Mouse (Mus musculus) embryonic facial prominence, embryonic 15.5 days (tissue): ENCODE data around the gene Olfr1030. TPM values are rescaled to one million over a fixed set of nuclear protein-coding genes. Genes with fewer than 3 reads are reported as not detected.
"Not testable (repeated sequence)": the region's sequence is repeated elsewhere in the genome, so short reads cannot be mapped to it uniquely, and the experiment has no call there.

Source experiments
- ATAC-seq: fragments of 200-750 bp; cut with Nextera tagmentation; 2 replicates; pipeline ENCODE4 v1.8.0; 2017; ENCODE audit warnings: low read depth, moderate TSS enrichment; ENCODE audit not compliant: insufficient number of reproducible peaks, low FRiP score, low TSS enrichment
- H3K27ac ChIP-seq: fragments of 300-500 bp; sonication (generic); replicated peaks from 2 replicates; pipeline ENCODE4 v1.5.1; 2015; ENCODE audit warnings: mild to moderate bottlenecking, inconsistent platforms
- H3K27me3 ChIP-seq: fragments of 300-500 bp; sonication (generic); 2 replicates; pipeline ENCODE4 v1.6.1; 2015; ENCODE audit warnings: inconsistent platforms
- H3K36me3 ChIP-seq: fragments of 300-500 bp; sonication (generic); 2 replicates; pipeline ENCODE4 v1.6.1; 2015; ENCODE audit warnings: mild to moderate bottlenecking, inconsistent platforms
- H3K4me1 ChIP-seq: fragments of 300-500 bp; sonication (generic); 2 replicates; pipeline ENCODE4 v1.6.1; 2015; ENCODE audit warnings: inconsistent platforms
- H3K4me2 ChIP-seq: fragments of 300-500 bp; sonication (generic); replicated peaks from 2 replicates; pipeline ENCODE4 v1.6.1; 2015; ENCODE audit warnings: mild to moderate bottlenecking, inconsistent platforms
- H3K4me3 ChIP-seq: fragments of 300-500 bp; sonication (generic); replicated peaks from 2 replicates; pipeline ENCODE4 v1.5.1; 2015; ENCODE audit warnings: mild to moderate bottlenecking, inconsistent platforms
- H3K9ac ChIP-seq: fragments of 300-500 bp; sonication (generic); 2 replicates; pipeline ENCODE4 v1.6.1; 2015; ENCODE audit warnings: inconsistent platforms
- H3K9me3 ChIP-seq: fragments of 300-500 bp; sonication (generic); replicated peaks from 2 replicates; pipeline ENCODE4 v1.6.1; 2016; ENCODE audit warnings: inconsistent platforms
- WGBS: fragments of 180-500 bp; shearing (Covaris S2); methylation state at CpG from one replicate; pipeline ENCODE4 v1.1.7; 2015; 5-methylcytosine and 5-hydroxymethylcytosine counted together
- polyA plus RNA-seq: library from polyadenylated mRNA; unstranded; fragments of >200 nt; fragmentation: Nextera tagmentation; extraction: Ambion mirVana; gene quantifications from 2 replicates; pipeline ENCODE4 v1.2.1, GENCODE M21; 2015

The Olfr1030 gene
- polyA plus RNA-seq: 0.11 and 0.12 TPM in 2 replicates

DNA sequence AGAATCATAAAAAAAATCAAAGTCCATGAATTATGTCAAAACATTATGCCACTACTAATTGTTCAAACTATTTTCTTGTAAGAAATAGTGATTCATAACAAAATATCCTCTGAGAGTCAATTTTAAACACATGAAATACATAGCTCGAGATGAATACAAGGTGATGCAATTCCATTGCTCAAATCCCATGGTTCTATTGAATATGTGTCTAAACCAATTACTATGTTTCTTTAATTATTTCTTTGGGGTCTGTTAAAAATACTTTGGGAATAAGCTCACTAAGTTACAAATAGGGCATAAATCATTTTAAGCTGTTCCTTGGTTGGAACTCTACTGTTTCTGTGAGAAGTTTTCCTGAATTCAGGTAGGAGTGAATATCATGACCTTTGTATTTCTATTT, at the start of gene Olfr1030:
Gene Olfr1030 (plus strand): TSS at position 301 of the 400 bp plus-strand sequence.
- ATAC-seq: no peak

DNA sequence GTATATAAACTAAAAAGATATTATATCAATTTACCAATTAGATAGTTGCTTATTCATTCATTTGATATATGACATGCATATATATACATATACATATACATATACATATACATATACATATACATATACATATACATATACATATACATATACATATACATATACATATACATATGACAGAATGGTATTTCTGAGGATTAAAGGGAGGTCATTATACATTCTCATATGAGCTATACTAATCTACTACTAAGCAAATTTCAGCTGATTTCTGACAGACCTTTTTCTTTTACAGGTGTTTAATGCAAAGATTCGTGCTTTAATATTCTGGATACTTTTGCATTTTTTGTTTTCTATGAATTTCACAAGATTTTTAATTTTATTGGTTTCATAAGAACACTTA, 28.9 kb upstream of the Olfr1030 start, which contains the start of gene Olfr1028:
Gene Olfr1028 (plus strand): TSS at position 301 of the 400 bp plus-strand sequence.
- Histone ChIP-seq H3K4me3 (no peak within 1 kb of the TSS), H3K4me1 (no peaks in the 10 kb centered on the region), H3K9ac (no peak within 1 kb of the TSS), H3K27ac (no peak within 1 kb of the TSS), H3K9me3 (no peaks in the 10 kb centered on the region), H3K36me3 (no peaks in the 10 kb centered on the region), H3K27me3 (no peaks in the 10 kb centered on the region), H3K4me2 (no peak within 1 kb of the TSS)
- WGBS: 80% methylated on average over 1 of the region's 1 CpGs
- no peak for ATAC-seq

More for the DNA sequence above, at the start of gene Olfr1030:
- Histone ChIP-seq H3K27me3 (no peaks in the 10 kb centered on the region), H3K4me1 (no peaks in the 10 kb centered on the region), H3K4me2 (no peak within 1 kb of the TSS), H3K4me3 (no peak within 1 kb of the TSS), H3K9ac (no peak within 1 kb of the TSS), H3K9me3 (no peaks in the 10 kb centered on the region), H3K27ac (no peak within 1 kb of the TSS), H3K36me3 (no peaks in the 10 kb centered on the region)
- WGBS: 73% methylated on average over 1 of the region's 1 CpGs

DNA sequence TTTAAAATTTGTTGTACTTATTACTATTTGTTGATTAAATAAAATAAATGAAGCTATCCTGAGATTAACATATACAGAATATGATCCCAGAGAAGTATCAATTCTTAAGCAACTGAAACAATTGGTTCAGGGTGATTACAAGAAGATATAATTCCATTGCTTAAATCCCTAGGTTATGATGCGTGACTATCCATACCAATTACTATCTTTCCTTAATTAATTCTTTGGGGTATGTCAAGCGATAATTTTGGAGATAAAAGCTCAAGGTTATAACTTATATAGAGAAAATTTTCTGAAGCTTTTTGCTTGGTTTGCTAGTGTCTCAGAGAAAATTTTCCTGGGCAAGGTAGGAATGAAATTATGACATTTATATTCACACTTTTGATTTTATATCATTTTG, 5.5 kb upstream of the Olfr1030 start, which contains the start of gene Olfr1029:
Gene Olfr1029 (plus strand): TSS at position 301 of the 400 bp plus-strand sequence.
- H3K4me2 ChIP-seq: no peak within 1 kb of the TSS
- no peak within 1 kb of the TSS for H3K27ac ChIP-seq
- H3K27me3 ChIP-seq: no peaks in the 10 kb centered on the region
- WGBS: 83% methylated on average over 2 of the region's 2 CpGs
- no peak for ATAC-seq
- no peak within 1 kb of the TSS for H3K9ac ChIP-seq
- no peaks in the 10 kb centered on the region for H3K4me1 ChIP-seq
- no peaks in the 10 kb centered on the region for H3K9me3 ChIP-seq
- no peak within 1 kb of the TSS for H3K4me3 ChIP-seq
- H3K36me3 ChIP-seq: no peaks in the 10 kb centered on the region

DNA sequence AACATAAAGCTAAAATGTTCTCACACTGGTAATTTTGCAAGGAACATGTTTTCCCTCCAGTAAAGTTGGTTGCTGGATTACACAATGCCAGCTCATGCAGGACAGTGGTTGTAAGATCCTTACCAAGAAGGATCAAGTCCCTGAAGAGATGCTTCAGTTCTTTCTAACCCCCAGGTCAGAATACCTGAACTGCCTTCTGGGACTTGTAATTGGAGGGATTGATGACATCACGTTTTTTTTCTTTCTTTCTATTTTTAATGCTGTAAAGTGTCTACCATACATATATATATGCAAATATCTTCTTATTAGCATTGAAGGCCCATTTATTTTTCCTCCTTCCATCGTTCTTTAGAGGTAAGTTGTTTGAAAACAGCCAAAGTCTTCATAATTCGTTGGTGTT, 10.9 kb downstream of the Olfr1030 start, which contains the start of gene Olfr1031:
Gene Olfr1031 (plus strand): TSS at position 301 of the 400 bp plus-strand sequence.
- no peak within 1 kb of the TSS for H3K9ac ChIP-seq
- no peak within 1 kb of the TSS for H3K4me3 ChIP-seq
- H3K36me3 ChIP-seq: no peaks in the 10 kb centered on the region
- H3K4me1 ChIP-seq: no peaks in the 10 kb centered on the region
- H3K27me3 ChIP-seq: no peaks in the 10 kb centered on the region
- ATAC-seq: no peak
- H3K27ac ChIP-seq: no peak within 1 kb of the TSS
- WGBS: 55% methylated on average over 3 of the region's 3 CpGs
- H3K9me3 ChIP-seq: no peaks in the 10 kb centered on the region
- H3K4me2 ChIP-seq: no peak within 1 kb of the TSS

DNA sequence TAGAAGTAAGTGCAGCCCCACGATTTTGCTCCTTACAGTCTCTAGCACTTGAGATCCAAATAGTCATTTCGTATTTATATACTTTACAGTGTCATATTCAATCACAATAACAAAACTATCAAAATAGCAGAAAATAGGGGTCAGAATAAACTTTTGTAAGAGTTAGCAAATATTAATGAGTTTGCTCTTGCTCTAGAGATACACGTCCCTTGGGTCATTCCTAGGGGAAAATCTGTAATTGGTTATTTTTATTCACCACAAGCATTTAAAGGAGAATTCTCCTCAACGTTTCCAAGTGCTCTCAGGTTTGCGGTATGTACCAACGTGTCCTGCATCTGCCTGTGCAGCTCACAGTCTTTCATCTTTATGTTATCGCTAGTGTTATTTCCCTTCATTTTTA, 26.2 kb downstream of the Olfr1030 start, which contains the start of gene Olfr1032:
Gene Olfr1032 (plus strand): TSS at position 301 of the 400 bp plus-strand sequence.
- no peak within 1 kb of the TSS for H3K4me2 ChIP-seq
- no peak within 1 kb of the TSS for H3K9ac ChIP-seq
- ATAC-seq: no peak
- H3K4me1 ChIP-seq: no peaks in the 10 kb centered on the region
- H3K36me3 ChIP-seq: no peaks in the 10 kb centered on the region
- WGBS: 72% methylated on average over 7 of the region's 7 CpGs
- H3K27me3 ChIP-seq: no peaks in the 10 kb centered on the region
- no peak within 1 kb of the TSS for H3K4me3 ChIP-seq
- no peaks in the 10 kb centered on the region for H3K9me3 ChIP-seq
- H3K27ac ChIP-seq: no peak within 1 kb of the TSS

DNA sequence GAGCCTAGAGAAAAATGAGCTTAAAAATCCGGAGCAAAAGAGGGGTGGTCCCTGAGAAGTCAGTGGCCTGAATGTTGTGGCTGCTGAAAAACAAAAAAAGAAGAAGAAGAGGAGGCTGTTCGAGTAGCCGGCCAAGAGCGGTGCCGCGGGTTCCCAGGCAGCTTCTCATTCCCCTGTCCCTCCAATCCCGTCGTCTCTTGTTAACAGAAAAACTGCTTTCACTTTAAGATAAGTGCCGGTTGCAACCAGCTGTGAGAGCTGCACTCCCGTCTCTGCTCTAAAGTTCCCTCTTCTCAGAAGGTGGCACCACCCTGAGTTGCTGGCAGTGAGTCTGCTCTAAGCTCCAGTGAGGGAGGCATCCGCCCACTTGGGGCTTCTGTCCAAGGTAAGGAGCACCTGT, 41.3 kb downstream of the Olfr1030 start, which contains the start of gene Olfr1033:
Gene Olfr1033 (plus strand): TSS at position 228 of the 400 bp plus-strand sequence.
- H3K4me1 ChIP-seq, ATAC-seq, H3K27me3 ChIP-seq, H3K9me3 ChIP-seq, H3K9ac ChIP-seq, H3K36me3 ChIP-seq, H3K27ac ChIP-seq: not testable (repeated sequence)
- Histone ChIP-seq H3K4me2 (peak within 1 kb of the TSS; percentile 43), H3K4me3 (peak within 1 kb of the TSS; percentile 38)
- WGBS: 2% methylated on average over 11 of the region's 11 CpGs

DNA sequence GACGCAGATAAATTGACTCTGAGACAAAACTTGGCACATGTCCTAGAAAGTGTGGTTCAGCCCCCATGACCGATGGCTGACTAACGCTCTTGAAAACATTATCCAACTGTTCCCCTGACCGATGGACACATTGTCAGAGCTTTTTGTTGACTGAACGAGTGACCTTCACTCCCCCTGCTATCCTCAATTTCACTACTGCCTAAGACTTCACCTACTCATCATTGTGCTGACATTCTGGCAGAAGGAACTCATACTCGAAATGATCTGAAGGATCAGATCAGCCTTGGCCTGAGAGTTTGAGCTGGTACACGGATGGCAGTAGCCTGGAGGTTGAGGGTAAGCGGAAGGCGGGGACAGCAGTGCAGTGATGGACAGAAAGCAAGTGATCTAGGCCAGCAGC, 42.4 kb downstream of the Olfr1030 start:
- H3K4me3 ChIP-seq, H3K36me3 ChIP-seq, H3K27ac ChIP-seq, ATAC-seq, H3K4me2 ChIP-seq, H3K9me3 ChIP-seq, H3K9ac ChIP-seq, H3K27me3 ChIP-seq, H3K4me1 ChIP-seq: not testable (repeated sequence)
- WGBS: 72% methylated on average over 6 of the region's 9 CpGs

Other genes with a start within 250 kb of the Olfr1030 start
- 0.25 TPM in 1 of 2 replicates, not detected in the other for gene Olfr1012, start 216.5 kb upstream of the Olfr1030 start, polyA plus RNA-seq
- 0.12 TPM in 1 of 2 replicates, not detected in the other for gene Olfr1013, start 212.2 kb upstream of the Olfr1030 start, polyA plus RNA-seq
- gene Olfr1014, start 206.6 kb upstream of the Olfr1030 start, polyA plus RNA-seq: not detected in 2 replicates
- gene Olfr1015, start 197.3 kb upstream of the Olfr1030 start, polyA plus RNA-seq: 0.07 and 0.47 TPM in 2 replicates
- gene Olfr1016, start 176.7 kb upstream of the Olfr1030 start, polyA plus RNA-seq: 0.23 TPM in 1 of 2 replicates, not detected in the other
- gene Olfr1018, start 160.8 kb upstream of the Olfr1030 start, polyA plus RNA-seq: not detected in 2 replicates
- not detected in 2 replicates for gene Olfr1019, start 133.8 kb upstream of the Olfr1030 start, polyA plus RNA-seq
- gene Olfr1020, start 132.2 kb upstream of the Olfr1030 start, polyA plus RNA-seq: not detected in 2 replicates
- not detected in 2 replicates for gene Olfr1022, start 110.7 kb upstream of the Olfr1030 start, polyA plus RNA-seq
- not detected in 2 replicates for gene Olfr1023, start 93.6 kb upstream of the Olfr1030 start, polyA plus RNA-seq
- gene Olfr1024, start 74.2 kb upstream of the Olfr1030 start, polyA plus RNA-seq: not detected in 2 replicates
- gene Olfr1025-ps1, start 64.1 kb upstream of the Olfr1030 start, polyA plus RNA-seq: 0.59 and 0.84 TPM in 2 replicates
- 0.38 and 0.69 TPM in 2 replicates for gene Olfr1026, start 57.7 kb upstream of the Olfr1030 start, polyA plus RNA-seq
- 0.09 and 0.17 TPM in 2 replicates for gene Olfr1028, start 28.8 kb upstream of the Olfr1030 start, polyA plus RNA-seq
- gene Olfr1029, start 5.4 kb upstream of the Olfr1030 start, polyA plus RNA-seq: 0.08 and 0.17 TPM in 2 replicates
- gene Olfr1031, start 11.0 kb downstream of the Olfr1030 start, polyA plus RNA-seq: 0.37 and 0.39 TPM in 2 replicates
- gene Olfr1032, start 26.3 kb downstream of the Olfr1030 start, polyA plus RNA-seq: 0.27 TPM in 1 of 2 replicates, not detected in the other
- 0.14 and 0.79 TPM in 2 replicates for gene Olfr1033, start 41.4 kb downstream of the Olfr1030 start, polyA plus RNA-seq
- 0.04 and 0.09 TPM in 2 replicates for gene Olfr1034, start 66.6 kb downstream of the Olfr1030 start, polyA plus RNA-seq
- gene Olfr1036, start 94.7 kb downstream of the Olfr1030 start, polyA plus RNA-seq: not detected in 2 replicates
- gene Olfr1037, start 108.1 kb downstream of the Olfr1030 start, polyA plus RNA-seq: 0.14 TPM in 1 of 2 replicates, not detected in the other
- 0.05 TPM in 1 of 2 replicates, not detected in the other for gene Olfr1039, start 156.7 kb downstream of the Olfr1030 start, polyA plus RNA-seq
- gene Olfr1040, start 167.5 kb downstream of the Olfr1030 start, polyA plus RNA-seq: not detected in 2 replicates
- gene Olfr1042, start 182.6 kb downstream of the Olfr1030 start, polyA plus RNA-seq: not detected in 2 replicates
- gene Olfr1043, start 188.2 kb downstream of the Olfr1030 start, polyA plus RNA-seq: not detected in 2 replicates
- 0.24 TPM in 2 replicates for gene Olfr1044, start 198.5 kb downstream of the Olfr1030 start, polyA plus RNA-seq
- 0.20 TPM in 1 of 2 replicates, not detected in the other for gene Olfr52, start 206.4 kb downstream of the Olfr1030 start, polyA plus RNA-seq
- gene Olfr1045, start 223.7 kb downstream of the Olfr1030 start, polyA plus RNA-seq: 0.09 TPM in 1 of 2 replicates, not detected in the other
- gene Olfr1046, start 240.0 kb downstream of the Olfr1030 start, polyA plus RNA-seq: 0.12 and 0.52 TPM in 2 replicates